Mouse (Mus musculus) mammary gland, adult 2 months (tissue): ENCODE measurements around the gene Htr2b. TPM values are rescaled to one million over a fixed set of nuclear protein-coding genes. Genes with fewer than 3 reads are reported as not detected.

ENCODE experiments used
- polyA plus RNA-seq: library from polyadenylated mRNA; depleted of rRNA; stranded (reverse); fragments of >200 nt; gene quantifications from 2 replicates; pipeline ENCODE4 v1.2.3, GENCODE M21; 2012; ENCODE audit warnings: low replicate concordance; rRNA removed

Gene Htr2b
- 1.1 TPM in 1 of 2 replicates, not detected in the other for polyA plus RNA-seq

GRCm38 (mm10) chr1:86111779-86112178 lies at the start of gene Htr2b:
Htr2b (minus strand) TSS chr1:86111970.

GRCm38 (mm10) chr1:86154133-86154823 lies 42.5 kb upstream of the Htr2b start, which contains the start of gene Armc9:
Armc9 (plus strand) TSS chr1:86154780.

DNA sequence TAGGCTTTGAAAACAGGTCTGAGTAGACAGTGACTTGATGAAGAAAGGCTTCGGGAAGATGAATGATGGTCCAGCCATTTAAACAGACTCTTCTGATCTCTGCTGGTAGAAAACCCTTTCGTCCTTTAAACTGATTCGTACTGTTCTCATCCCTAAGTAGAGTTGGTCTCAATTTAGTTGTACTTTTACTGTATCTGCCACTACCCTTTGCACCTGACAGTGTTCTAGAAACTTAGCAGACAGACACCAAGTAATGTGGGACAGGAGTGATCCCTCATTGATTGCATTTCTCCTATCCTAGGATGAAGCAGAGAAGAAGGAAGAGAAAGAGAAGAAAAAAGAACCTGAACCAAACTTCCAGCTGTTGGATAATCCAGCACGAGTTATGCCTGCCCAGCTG lies 21.6 kb upstream of the Htr2b start, which contains the start of gene Gm21972:
TSS of gene Gm21972 (plus strand) at position 301 of the 400 bp plus-strand sequence.

DNA sequence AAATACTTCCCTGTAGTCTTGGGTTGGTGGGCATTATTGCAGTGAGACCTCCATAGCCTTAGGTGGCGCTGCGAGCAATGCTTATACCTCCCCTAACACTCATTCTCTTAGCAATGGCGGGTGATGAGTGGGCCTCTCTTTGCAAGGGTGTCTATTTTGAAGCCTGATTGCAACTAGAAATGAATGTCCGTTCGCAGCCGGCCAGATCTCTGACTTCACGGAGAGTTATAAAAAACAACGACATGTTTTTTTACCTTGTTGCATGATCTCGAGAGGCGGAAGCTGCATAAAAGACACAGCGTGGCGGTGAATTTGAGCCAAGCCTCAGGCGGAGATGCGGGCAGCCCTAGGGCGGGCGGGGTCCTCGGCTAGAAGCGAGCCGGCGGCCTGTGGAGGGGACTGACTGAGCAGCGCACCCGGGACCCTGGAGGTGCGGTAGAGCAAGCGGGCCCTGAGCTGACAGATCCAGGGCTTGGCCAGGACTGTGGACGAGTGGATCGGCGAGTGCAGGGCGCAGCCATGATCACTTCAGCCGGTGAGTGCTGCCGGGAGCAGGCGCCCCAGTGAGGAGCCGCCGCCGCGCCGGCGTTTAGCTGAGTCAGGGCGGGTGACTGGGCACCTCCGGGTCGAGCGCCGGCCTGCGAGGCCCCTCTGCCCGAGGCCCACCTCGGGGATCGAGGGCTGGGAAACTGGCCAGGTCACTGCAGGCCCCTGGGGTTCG lies 47.3 kb downstream of the Htr2b start, which contains the start of gene Psmd1:
TSS of gene Psmd1 (plus strand) at position 117 of the 721 bp plus-strand sequence.

Other genes starting within 250 kb of the Htr2b start
- gene Itm2c, start 217.7 kb downstream of the Htr2b start, polyA plus RNA-seq, result 210 and 222 TPM in 2 replicates
- gene 4933407L21Rik, start 183.5 kb downstream of the Htr2b start, polyA plus RNA-seq, result 0.11 TPM in 1 of 2 replicates, not detected in the other
- gene Gpr55, start 151.0 kb downstream of the Htr2b start, polyA plus RNA-seq, result 0.55 and 0.63 TPM in 2 replicates
- gene Spata3, start 95.2 kb downstream of the Htr2b start, polyA plus RNA-seq, result not detected in 2 replicates
- gene 2810459M11Rik, start 66.1 kb downstream of the Htr2b start, polyA plus RNA-seq, result 0.42 and 1.9 TPM in 2 replicates
- gene Psmd1, start 47.6 kb downstream of the Htr2b start, polyA plus RNA-seq, result 40.1 and 122 TPM in 2 replicates
- not detected in 2 replicates for gene Gm21972, start 21.7 kb upstream of the Htr2b start, polyA plus RNA-seq
- gene Armc9, start 42.8 kb upstream of the Htr2b start, polyA plus RNA-seq, result 3.5 and 3.8 TPM in 2 replicates
- gene B3gnt7, start 190.9 kb upstream of the Htr2b start, polyA plus RNA-seq, result 7.1 and 8.3 TPM in 2 replicates
- 4.1 and 8.2 TPM in 2 replicates for gene Ncl, start 247.4 kb upstream of the Htr2b start, polyA plus RNA-seq